27 mouse cellular contexts compared by ENCODE assay signal in the genomic region with DNA sequence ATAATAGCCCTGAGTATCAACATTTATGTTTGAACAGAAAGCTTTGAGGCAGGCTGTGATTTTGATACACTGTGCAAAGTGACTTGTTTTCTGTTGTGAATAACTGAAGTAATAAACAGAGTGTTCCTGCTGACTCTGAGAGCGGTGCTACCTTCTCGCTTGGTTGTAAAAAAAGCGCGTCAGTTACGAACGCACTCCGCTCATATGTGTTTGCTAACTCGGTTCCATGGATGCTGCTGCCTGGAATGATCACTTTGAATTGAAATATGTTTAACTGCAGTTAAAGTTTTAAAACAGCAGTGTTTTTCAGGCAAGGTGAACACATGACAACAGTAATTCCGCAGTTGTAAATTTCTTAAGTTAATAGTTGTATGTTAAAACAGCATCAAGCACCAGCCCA.
DNase-seq lines count a peak whose midpoint lies in the region; ATAC-seq and TF ChIP-seq lines count a peak whose summit lies in the region.
"Had no signal": no experiment of that assay in that cellular context is flagged by ENCODE, and none has a peak within 500 bp of the region (broad histone marks: within the 10 kb centered on the region; RNA-seq: fewer than 3 reads in every experiment).

No protein-coding gene starts in this region.

- WGBS in midbrain, embryonic 14.5 days, result 76% methylated on average over 9 of the region's 9 CpGs
- WGBS in midbrain, embryonic 15.5 days, result 79% methylated on average over 9 of the region's 9 CpGs
- WGBS in forebrain, embryonic 15.5 days, result 60% methylated on average over 9 of the region's 9 CpGs

- peak overlapping the region; percentile 86 for H3K27ac ChIP-seq in layer of hippocampus, adult 2 months
- no peak overlapping the region for H3K27ac ChIP-seq in midbrain, embryonic 14.5 days (replicated peaks; ENCODE audit: low read depth, low read length)
- no peak overlapping the region for H3K27ac ChIP-seq in midbrain, embryonic 15.5 days
- H3K27ac ChIP-seq in forebrain, embryonic 15.5 days (replicated peaks), result peak overlapping the region; percentile 83
- H3K27ac ChIP-seq: embryonic facial prominence, embryonic 13.5 days; hindbrain, embryonic 14.5 days; limb, embryonic 12.5 days; liver, embryonic 15.5 days; neural tube, embryonic 15.5 days; stomach, embryonic 15.5 days had no signal

- H3K4me3 ChIP-seq in layer of hippocampus, adult 2 months, result peak overlapping the region; percentile 10; the same call in 1 of the 2 replicates
- no peak overlapping the region for H3K4me3 ChIP-seq in midbrain, embryonic 14.5 days (replicated peaks; ENCODE audit: low read depth, low read length)
- no peak overlapping the region for H3K4me3 ChIP-seq in midbrain, embryonic 15.5 days
- no peak overlapping the region for H3K4me3 ChIP-seq in forebrain, embryonic 15.5 days
- H3K4me3 ChIP-seq: embryonic facial prominence, embryonic 13.5 days; heart, embryonic 12.5 days; limb, embryonic 12.5 days; liver, embryonic 15.5 days; neural tube, embryonic 15.5 days; stomach, embryonic 15.5 days had no signal

- DNase-seq in layer of hippocampus, adult 2 months (ENCODE audit: low spot score in 2 of 2), result no peak
- DNase-seq in layer of hippocampus, postnatal 36 days, result no peak
- DNase-seq in midbrain, embryonic 14.5 days, result peak; percentile 29
- DNase-seq in lung, postnatal 4 days, result no peak
- DNase-seq: adrenal gland, adult 2 months; adrenal gland, postnatal 36 days; B cell, adult 2 months; cerebellum, adult 9-10 months; gastrocnemius, postnatal 25 days; heart, adult 18-20 months; kidney, adult 9 months; kidney, postnatal 10 days; lung, embryonic 14.5 days; lung, postnatal 14 days; retina, postnatal 1 day had no signal

- ATAC-seq in midbrain, embryonic 14.5 days (ENCODE audit: low FRiP score, low TSS enrichment), result no peak
- ATAC-seq in midbrain, embryonic 15.5 days (replicated peaks), result no peak
- ATAC-seq in forebrain, embryonic 15.5 days (replicated peaks), result peak; percentile 60
- ATAC-seq: activated CD4-positive, CD25-positive, alpha-beta regulatory T cell, adult 4 months; intestine, postnatal 0 days had no signal

- H3K9me3 ChIP-seq in midbrain, embryonic 14.5 days (ENCODE audit: control insufficient read depth, low read length), result no peaks in the 10 kb centered on the region
- H3K9me3 ChIP-seq in midbrain, embryonic 15.5 days, result no peaks in the 10 kb centered on the region
- no peaks in the 10 kb centered on the region for H3K9me3 ChIP-seq in forebrain, embryonic 15.5 days
- H3K9me3 ChIP-seq: embryonic facial prominence, embryonic 13.5 days; heart, embryonic 12.5 days; limb, embryonic 12.5 days; liver, embryonic 15.5 days; neural tube, embryonic 15.5 days; stomach, embryonic 15.5 days had no signal

- no peak for TF ChIP-seq CTCF in layer of hippocampus, adult 2 months (conservative IDR thresholded peaks at IDR 0.05)

- H3K27me3 ChIP-seq in midbrain, embryonic 14.5 days (ENCODE audit: control insufficient read depth, insufficient read depth, low read length), result no peaks in the 10 kb centered on the region
- no peaks in the 10 kb centered on the region for H3K27me3 ChIP-seq in midbrain, embryonic 15.5 days (replicated peaks)
- no peaks in the 10 kb centered on the region for H3K27me3 ChIP-seq in forebrain, embryonic 15.5 days
- H3K27me3 ChIP-seq: embryonic facial prominence, embryonic 13.5 days; heart, embryonic 12.5 days; limb, embryonic 12.5 days; liver, embryonic 15.5 days; neural tube, embryonic 15.5 days; stomach, embryonic 15.5 days had no signal

- H3K9ac ChIP-seq in midbrain, embryonic 14.5 days (replicated peaks; ENCODE audit: low read length), result no peak overlapping the region
- no peak overlapping the region for H3K9ac ChIP-seq in midbrain, embryonic 15.5 days
- no peak overlapping the region; the same call in 1 of the 2 replicates for H3K9ac ChIP-seq in forebrain, embryonic 15.5 days (replicated peaks)
- H3K9ac ChIP-seq: embryonic facial prominence, embryonic 13.5 days; heart, embryonic 12.5 days; hindbrain, embryonic 14.5 days; limb, embryonic 12.5 days; liver, embryonic 15.5 days; lung, embryonic 14.5 days; neural tube, embryonic 15.5 days; stomach, embryonic 15.5 days had no signal

- H3K4me1 ChIP-seq in midbrain, embryonic 14.5 days (ENCODE audit: control insufficient read depth, insufficient read depth, low read length), result no peaks in the 10 kb centered on the region
- no peaks in the 10 kb centered on the region for H3K4me1 ChIP-seq in midbrain, embryonic 15.5 days
- peaks cover 16% of the 10 kb centered on the region for H3K4me1 ChIP-seq in forebrain, embryonic 15.5 days
- H3K4me1 ChIP-seq: embryonic facial prominence, embryonic 13.5 days; heart, embryonic 12.5 days; limb, embryonic 12.5 days; liver, embryonic 15.5 days; neural tube, embryonic 15.5 days; stomach, embryonic 15.5 days had no signal

- no peaks in the 10 kb centered on the region for H3K36me3 ChIP-seq in midbrain, embryonic 14.5 days (ENCODE audit: control insufficient read depth, insufficient read depth, low read length)
- no peaks in the 10 kb centered on the region for H3K36me3 ChIP-seq in midbrain, embryonic 15.5 days (replicated peaks)
- no peaks in the 10 kb centered on the region for H3K36me3 ChIP-seq in forebrain, embryonic 15.5 days
- H3K36me3 ChIP-seq: embryonic facial prominence, embryonic 13.5 days; heart, embryonic 12.5 days; limb, embryonic 12.5 days; liver, embryonic 15.5 days; neural tube, embryonic 15.5 days; stomach, embryonic 15.5 days had no signal

- H3K4me2 ChIP-seq in midbrain, embryonic 14.5 days (ENCODE audit: low read length), result no peak overlapping the region
- no peak overlapping the region for H3K4me2 ChIP-seq in midbrain, embryonic 15.5 days
- H3K4me2 ChIP-seq in forebrain, embryonic 15.5 days (replicated peaks), result 0 out of 2 replicates have a peak overlapping the region, but pooled peaks have one; percentile 2
- H3K4me2 ChIP-seq: embryonic facial prominence, embryonic 13.5 days; heart, embryonic 12.5 days; hindbrain, embryonic 14.5 days; limb, embryonic 12.5 days; liver, embryonic 15.5 days; lung, embryonic 14.5 days; midbrain, embryonic 11.5 days; neural tube, embryonic 15.5 days; stomach, embryonic 15.5 days had no signal

Comparison
In these comparisons a context has a peak if more than half of its experiments do, and no peak if none do; other contexts are left out.
1. H3K27ac ChIP-seq: peak in layer of hippocampus, adult 2 months (single experiment) and forebrain, embryonic 15.5 days (single experiment); none in midbrain, embryonic 14.5 days (single experiment) and midbrain, embryonic 15.5 days (single experiment).